Mouse (Mus musculus): ENCODE data around the gene Adora3.
A peak's percentile ranks its signal among the peaks of the same experiment; 100 is the strongest.
"Not testable (repeated sequence)": the region's sequence is repeated elsewhere in the genome, so short reads cannot be mapped to it uniquely, and the experiment has no call there.

Gene Adora3

GRCm38 (mm10) chr3:105901468-105901867 is 30.8 kb downstream of the Adora3 start:
- no peak for DNase-seq (ENCODE audit: low read depth, low spot score)

GRCm38 (mm10) chr3:105904213-105904612 is 33.6 kb downstream of the Adora3 start:
- DNase-seq (ENCODE audit: low read depth, low spot score) = no peak

DNA sequence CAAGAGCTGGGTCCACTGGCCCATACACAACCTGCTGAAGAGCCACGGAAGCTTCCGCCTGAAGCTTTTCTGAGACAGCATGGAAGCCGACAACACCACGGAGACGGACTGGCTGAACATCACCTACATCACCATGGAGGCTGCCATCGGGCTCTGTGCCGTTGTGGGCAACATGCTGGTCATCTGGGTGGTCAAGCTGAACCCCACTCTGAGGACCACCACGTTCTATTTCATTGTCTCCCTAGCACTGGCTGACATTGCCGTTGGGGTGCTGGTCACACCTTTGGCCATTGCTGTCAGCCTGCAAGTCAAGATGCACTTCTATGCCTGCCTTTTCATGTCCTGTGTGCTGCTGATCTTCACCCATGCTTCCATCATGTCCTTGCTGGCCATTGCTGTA is 34.1 kb downstream of the Adora3 start:
- no peak for DNase-seq (ENCODE audit: low read depth, low spot score)

DNA sequence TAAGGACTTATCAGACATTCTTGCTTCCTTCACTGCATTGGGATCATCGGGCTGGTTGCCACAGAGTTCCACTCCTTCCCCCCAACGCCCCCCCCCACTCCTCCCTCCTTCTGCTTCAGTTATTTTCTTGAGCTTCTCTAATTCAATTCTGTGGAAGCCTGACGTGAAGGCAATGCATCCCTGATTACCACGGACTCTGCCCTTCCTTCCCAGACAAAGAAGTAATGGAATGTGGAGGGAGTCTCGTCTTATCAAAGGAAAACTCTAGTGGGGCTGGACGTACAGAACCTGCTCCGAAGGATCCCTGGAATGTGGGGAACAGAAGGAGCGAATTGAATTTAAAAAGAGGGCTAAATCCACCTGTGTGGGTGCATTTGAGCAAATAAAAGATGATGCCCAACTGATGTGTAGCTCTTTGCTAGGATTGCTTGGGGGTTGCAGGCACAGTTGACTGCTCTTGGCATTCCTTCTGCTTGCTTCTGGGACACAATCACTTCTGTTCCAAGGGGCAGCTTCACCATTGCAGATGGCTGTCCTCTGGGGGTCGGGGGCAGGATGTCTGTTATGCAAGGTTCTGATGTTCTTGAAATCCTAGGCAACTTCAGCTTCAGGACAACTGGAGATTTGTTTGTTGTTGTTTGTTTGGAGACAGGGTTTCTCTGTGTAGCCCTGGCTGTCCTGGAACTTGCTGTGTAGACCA is 37.4 kb downstream of the Adora3 start:
- DNase-seq (ENCODE audit: low read depth, low spot score) = no peak

- DNase-seq (ENCODE audit: low read depth, low spot score) = no peak
Observed at GRCm38 (mm10) chr3:105908976-105909375, 38.3 kb downstream of the Adora3 start.

GRCm38 (mm10) chr3:105910519-105911190 is 40.0 kb downstream of the Adora3 start:
- peak; percentile 70 for DNase-seq (ENCODE audit: low read depth, low spot score)

DNA sequence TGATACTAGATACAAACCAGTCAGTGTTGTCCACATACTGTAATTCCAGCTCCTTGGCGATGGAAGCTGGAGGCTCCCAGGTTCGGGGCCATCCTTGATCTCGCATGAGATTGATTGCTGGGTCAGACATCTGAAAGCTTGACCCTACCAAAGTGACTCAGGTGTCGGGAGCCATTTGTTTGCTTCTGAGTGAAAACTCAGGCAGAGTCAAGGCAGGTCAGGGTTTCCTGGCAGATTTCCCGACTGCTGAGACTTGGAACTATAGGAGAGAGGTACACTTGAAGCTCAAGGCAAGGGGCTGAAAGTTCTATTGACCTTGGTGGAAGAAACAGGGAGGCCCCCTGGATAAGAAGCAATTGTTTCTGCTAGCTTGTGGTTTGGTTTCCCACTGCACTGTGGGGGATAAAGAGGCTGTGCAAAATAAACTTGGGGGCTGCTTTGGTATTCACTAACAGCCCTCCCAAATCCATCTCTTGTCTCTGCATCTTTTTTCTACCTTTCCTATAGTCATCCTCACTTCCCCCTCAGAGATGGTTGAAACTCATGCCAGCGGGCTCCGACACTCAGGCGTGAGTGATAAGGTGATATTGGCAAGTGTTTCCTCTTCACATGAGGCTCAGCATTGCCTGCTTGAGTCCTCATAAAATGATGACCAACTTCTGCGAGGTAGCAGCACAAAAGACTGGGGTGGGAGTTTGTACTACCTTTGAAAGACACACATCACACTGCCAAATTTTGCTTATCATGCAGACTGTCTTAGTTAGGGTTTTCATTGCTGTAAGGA is 41.6 kb downstream of the Adora3 start:
- no peak for DNase-seq (ENCODE audit: low read depth, low spot score)

DNA sequence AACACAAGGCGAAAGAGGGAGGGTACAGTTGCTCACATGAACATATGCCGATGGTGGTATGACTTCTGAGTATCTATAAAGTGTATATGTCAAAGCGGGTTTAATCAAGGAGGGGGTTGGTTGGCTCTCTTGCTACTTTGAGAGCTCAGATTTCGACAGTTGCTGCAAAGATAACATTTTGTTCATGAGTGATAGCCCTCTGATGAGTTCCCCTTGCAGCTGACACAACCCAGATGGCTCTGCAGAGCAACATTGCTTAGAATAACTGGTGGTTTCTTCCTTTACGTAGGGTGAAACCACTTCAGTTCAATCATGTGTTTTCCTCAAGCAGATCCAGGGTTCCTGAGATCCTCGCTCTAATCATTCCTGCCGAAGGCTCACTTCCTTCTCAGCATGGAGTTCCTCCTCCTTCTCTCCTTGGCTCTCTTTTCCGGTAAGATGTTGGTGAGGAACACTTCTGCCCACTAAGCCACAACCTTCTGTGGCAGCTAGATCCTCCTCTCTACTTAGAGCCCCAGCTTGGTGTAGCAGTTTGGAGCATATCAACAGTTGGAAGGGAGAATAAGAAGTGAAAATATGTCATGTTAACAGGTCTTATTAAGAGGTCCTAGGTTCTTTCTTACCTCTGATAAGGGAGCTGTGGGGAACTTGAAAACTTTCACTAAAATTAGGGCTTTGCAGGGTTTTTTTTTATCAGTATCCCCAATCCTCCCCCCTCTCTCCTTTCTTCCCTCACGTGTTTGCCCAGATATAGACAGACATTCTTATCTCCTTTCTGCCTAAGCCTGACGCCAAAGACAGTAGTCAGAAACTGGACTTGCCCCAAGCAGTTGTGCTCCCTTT is 43.4 kb downstream of the Adora3 start:
- no peak for DNase-seq (ENCODE audit: low read depth, low spot score)

GRCm38 (mm10) chr3:105915281-105915680 is 44.6 kb downstream of the Adora3 start:
- DNase-seq (ENCODE audit: low read depth, low spot score) = no peak

GRCm38 (mm10) chr3:105916455-105916854 is 45.8 kb downstream of the Adora3 start:
- not testable (repeated sequence) for DNase-seq (ENCODE audit: low read depth, low spot score)

- DNase-seq (ENCODE audit: low read depth, low spot score) = no peak
Observed at GRCm38 (mm10) chr3:105917656-105918354, 47.1 kb downstream of the Adora3 start.

DNA sequence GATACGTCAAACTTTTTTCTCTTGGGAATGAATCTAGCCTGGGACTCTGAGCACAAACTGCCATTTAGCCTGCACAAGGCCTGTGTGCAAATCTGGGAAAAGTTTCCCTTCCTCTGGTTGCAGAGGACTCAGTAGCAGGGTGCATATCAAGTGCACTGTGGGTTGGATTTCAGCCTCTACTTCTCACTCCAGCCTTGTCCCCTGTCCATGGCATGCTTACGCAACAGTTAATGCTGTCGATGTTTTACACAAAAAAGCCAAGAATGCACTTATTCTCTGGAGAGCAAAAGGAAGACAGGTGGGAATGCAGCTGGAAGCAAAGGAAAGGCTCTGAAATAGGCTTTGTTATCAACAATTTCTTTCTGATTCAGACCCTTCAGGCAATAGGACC is 47.7 kb downstream of the Adora3 start:
- no peak for DNase-seq (ENCODE audit: low read depth, low spot score)

DNA sequence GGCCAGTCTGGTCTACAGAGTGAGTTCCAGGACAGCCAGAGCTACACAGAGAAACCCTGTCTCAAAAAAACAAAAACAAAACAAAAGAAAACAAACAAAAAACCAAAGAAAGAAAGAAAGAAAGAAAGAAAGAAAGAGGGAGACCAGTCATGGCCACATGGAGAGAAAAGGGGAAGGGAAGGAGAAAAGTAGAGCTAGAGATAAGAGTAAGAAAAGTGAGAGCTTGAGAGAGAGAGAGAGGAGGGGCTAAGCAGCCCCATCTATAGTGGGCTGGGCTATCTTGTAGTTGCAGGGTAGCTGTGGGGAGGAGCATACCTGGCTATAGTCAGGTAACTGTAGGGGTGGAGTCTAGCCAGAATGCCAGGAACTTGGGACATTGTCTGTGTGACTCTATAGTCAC is 50.1 kb downstream of the Adora3 start:
- DNase-seq (ENCODE audit: low read depth, low spot score) = not testable (repeated sequence)

DNA sequence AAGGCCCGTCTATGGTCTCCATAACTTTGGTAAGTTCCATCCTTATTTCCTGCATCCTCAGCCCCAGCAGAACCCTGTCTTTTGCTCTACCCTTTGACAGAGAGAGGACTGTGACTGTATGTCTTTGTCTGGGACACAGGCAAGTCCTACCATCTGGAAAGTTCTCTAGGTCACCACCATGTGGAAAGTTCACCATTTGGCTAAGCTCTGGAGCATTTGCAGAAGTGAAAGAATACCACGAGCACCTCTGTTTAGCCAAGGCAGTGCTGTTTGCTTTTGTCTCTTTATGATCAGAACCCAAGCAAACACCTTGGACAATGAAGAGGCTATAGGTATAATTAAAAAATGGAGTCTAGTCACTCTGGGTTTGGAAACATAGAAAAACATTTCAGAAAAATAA is 51.3 kb downstream of the Adora3 start:
- DNase-seq (ENCODE audit: low read depth, low spot score) = no peak

- DNase-seq (ENCODE audit: low read depth, low spot score) = no peak
Observed at GRCm38 (mm10) chr3:105924616-105925015, 54.0 kb downstream of the Adora3 start.

- no peak for DNase-seq (ENCODE audit: low read depth, low spot score)
Observed at GRCm38 (mm10) chr3:105927561-105928194, 57.0 kb downstream of the Adora3 start.

GRCm38 (mm10) chr3:105928195-105928569 is 57.5 kb downstream of the Adora3 start:
- no peak for DNase-seq (ENCODE audit: low read depth, low spot score)

DNA sequence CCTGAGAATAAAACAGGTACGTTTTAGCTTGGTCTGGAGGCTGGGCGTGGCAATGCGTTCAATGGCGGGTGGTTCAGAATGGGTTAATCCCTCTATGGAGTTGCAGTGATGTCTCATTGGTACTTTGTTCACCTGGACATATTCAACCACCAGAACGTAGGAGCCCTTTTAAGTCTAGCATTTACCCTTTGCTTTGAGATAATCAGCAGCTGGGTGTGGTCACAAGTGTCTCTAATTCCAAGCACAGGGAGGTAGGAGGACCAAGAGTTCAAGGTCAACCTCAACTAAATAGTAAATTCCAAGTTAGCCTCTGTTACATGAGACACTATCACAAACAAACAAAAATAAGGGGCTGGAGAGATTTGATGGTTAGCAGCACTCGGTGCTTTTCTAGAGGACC is 58.1 kb downstream of the Adora3 start:
- DNase-seq (ENCODE audit: low read depth, low spot score) = no peak

- DNase-seq (ENCODE audit: low read depth, low spot score) = peak; percentile 8
Observed at GRCm38 (mm10) chr3:105929821-105930220, 59.2 kb downstream of the Adora3 start.

DNA sequence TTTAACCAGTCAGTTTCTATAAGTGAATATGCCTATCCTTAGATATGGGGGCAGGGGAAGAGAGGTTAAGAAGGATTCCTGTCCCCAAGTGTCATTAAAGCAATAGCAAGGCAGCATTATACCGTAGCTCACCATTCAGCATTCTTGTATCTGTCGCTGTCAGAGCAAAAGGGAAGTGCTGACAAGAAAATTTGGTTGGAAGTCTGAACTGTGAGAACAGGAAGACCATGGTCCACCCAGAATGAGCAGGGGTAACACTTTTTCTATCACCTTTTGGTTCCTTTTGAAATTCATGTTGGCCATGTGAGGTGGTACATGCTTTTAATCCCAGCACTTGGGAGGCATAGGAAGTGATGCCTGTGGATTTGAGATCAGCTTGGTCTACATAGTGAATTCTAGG is 60.4 kb downstream of the Adora3 start:
- no peak for DNase-seq (ENCODE audit: low read depth, low spot score)
